In the genomic region with DNA sequence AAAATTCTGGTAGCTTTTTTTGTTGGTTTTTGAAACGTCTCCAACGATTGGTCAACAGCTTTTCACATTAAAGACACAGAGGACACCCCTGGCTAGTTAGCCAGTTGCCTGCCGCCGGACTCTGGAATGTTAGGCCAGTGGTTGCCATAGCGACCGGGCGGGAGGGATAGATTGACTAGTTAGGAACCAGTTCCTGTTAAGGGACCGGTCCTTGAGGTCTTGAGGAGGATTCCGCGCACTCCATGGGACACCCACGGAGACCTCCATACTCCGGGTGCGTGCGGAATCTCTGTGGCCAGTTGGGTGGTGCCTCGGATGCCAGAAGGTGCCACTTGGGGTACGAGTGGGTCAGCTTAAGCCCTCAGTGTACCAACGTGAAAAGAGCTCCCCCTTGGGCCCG, we compare ENCODE assay signal across 8 mouse cellular contexts. TPM values are rescaled to one million over a fixed set of nuclear protein-coding genes. Genes with fewer than 3 reads are reported as not detected.
DNase-seq lines count a peak whose midpoint lies in the region; ATAC-seq lines count a peak whose summit lies in the region.
"Had no signal": no experiment of that assay in that cellular context is flagged by ENCODE, and none has a peak within 500 bp of the region (broad histone marks: within the 10 kb centered on the region; RNA-seq: fewer than 3 reads in every experiment).

No protein-coding gene starts in this region.

- DNase-seq in Muller cell, postnatal 12 days (ENCODE audit: inconsistent ontology term): peak; percentile 86
- DNase-seq in adrenal gland, adult 8-10 months: peak; percentile 30
- DNase-seq in hindbrain, embryonic 14.5 days (ENCODE audit: low spot score): peak; percentile 48
- peak; percentile 67 for DNase-seq in liver
- no peak for DNase-seq in adipocyte (ENCODE audit: low spot score)

- no peak overlapping the region for H3K27ac ChIP-seq in forebrain, embryonic 12.5 days
- no peak overlapping the region for H3K27ac ChIP-seq in hindbrain, embryonic 14.5 days
- no peak overlapping the region for H3K27ac ChIP-seq in midbrain, embryonic 16.5 days (ENCODE audit: low read length)
- H3K27ac ChIP-seq: macrophage had no signal

- 10% methylated on average over 18 of the region's 18 CpGs for WGBS in forebrain, embryonic 12.5 days
- 11% methylated on average over 18 of the region's 18 CpGs for WGBS in hindbrain, embryonic 14.5 days
- WGBS in midbrain, embryonic 16.5 days: 10% methylated on average over 18 of the region's 18 CpGs

- no peak overlapping the region for H3K9ac ChIP-seq in forebrain, embryonic 12.5 days
- 0 out of 2 replicates have a peak overlapping the region, but pooled peaks have one; percentile 60 for H3K9ac ChIP-seq in hindbrain, embryonic 14.5 days
- H3K9ac ChIP-seq in midbrain, embryonic 16.5 days (ENCODE audit: low read depth, low read length): no peak overlapping the region

- H3K36me3 ChIP-seq in forebrain, embryonic 12.5 days (replicated peaks): no peaks in the 10 kb centered on the region
- H3K36me3 ChIP-seq in hindbrain, embryonic 14.5 days (replicated peaks; ENCODE audit: control insufficient read depth, insufficient read depth): no peaks in the 10 kb centered on the region
- 0 out of 2 replicates have a peak, but pooled peaks cover 1% of the 10 kb centered on the region for H3K36me3 ChIP-seq in midbrain, embryonic 16.5 days (ENCODE audit: control insufficient read depth, insufficient read depth, low read length)

- peaks cover 16% of the 10 kb centered on the region for H3K4me1 ChIP-seq in forebrain, embryonic 12.5 days
- H3K4me1 ChIP-seq in hindbrain, embryonic 14.5 days (replicated peaks; ENCODE audit: control insufficient read depth, insufficient read depth, low read length): peaks cover 16% of the 10 kb centered on the region
- peaks cover 16% of the 10 kb centered on the region for H3K4me1 ChIP-seq in midbrain, embryonic 16.5 days (ENCODE audit: control insufficient read depth, insufficient read depth, low read length)

- ATAC-seq in forebrain, embryonic 12.5 days (ENCODE audit: low FRiP score): no peak
- ATAC-seq in hindbrain, embryonic 14.5 days (ENCODE audit: low FRiP score): no peak
- ATAC-seq in midbrain, embryonic 16.5 days: no peak

- H3K27me3 ChIP-seq in forebrain, embryonic 12.5 days: peaks cover 23% of the 10 kb centered on the region
- peaks cover 5% of the 10 kb centered on the region; the same call in 1 of the 2 replicates for H3K27me3 ChIP-seq in hindbrain, embryonic 14.5 days (ENCODE audit: control insufficient read depth, insufficient read depth, low read length)
- H3K27me3 ChIP-seq in midbrain, embryonic 16.5 days (ENCODE audit: control insufficient read depth, insufficient read depth, low read depth, low read length): no peaks in the 10 kb centered on the region

- H3K4me2 ChIP-seq in forebrain, embryonic 12.5 days: peak overlapping the region; percentile 99
- H3K4me2 ChIP-seq in hindbrain, embryonic 14.5 days (replicated peaks): peak overlapping the region; percentile 67
- peak overlapping the region; percentile 71 for H3K4me2 ChIP-seq in midbrain, embryonic 16.5 days (ENCODE audit: low read length)

- no peak overlapping the region for H3K4me3 ChIP-seq in forebrain, embryonic 12.5 days (replicated peaks)
- peak overlapping the region; percentile 51; the same call in 1 of the 2 replicates for H3K4me3 ChIP-seq in hindbrain, embryonic 14.5 days (replicated peaks; ENCODE audit: low read length)
- peak overlapping the region; percentile 59 for H3K4me3 ChIP-seq in midbrain, embryonic 16.5 days (ENCODE audit: low read depth, low read length)

- no peaks in the 10 kb centered on the region for H3K9me3 ChIP-seq in forebrain, embryonic 12.5 days
- no peaks in the 10 kb centered on the region for H3K9me3 ChIP-seq in hindbrain, embryonic 14.5 days (ENCODE audit: control insufficient read depth, low read length)
- H3K9me3 ChIP-seq in midbrain, embryonic 16.5 days (replicated peaks; ENCODE audit: control insufficient read depth, low read length, poor library complexity, severe bottlenecking): no peaks in the 10 kb centered on the region

RNA-seq across cellular contexts. Expression of gene Nipal3, which starts 1.0 kb away (rescaled TPM):
- total RNA-seq in adrenal gland, adult 8-10 months (2022): 10 to 100 TPM; 22.1 to 31.0 (median 26.2) TPM
- 2.1 and 4.3 TPM in 2 replicates for polyA plus RNA-seq in forebrain, embryonic 12.5 days (2016; fragmentation: Nextera tagmentation; extraction: Ambion mirVana)
- 7.2 and 11.0 TPM in 2 replicates for polyA plus RNA-seq in hindbrain, embryonic 14.5 days (2014; fragmentation: Nextera tagmentation; extraction: Ambion mirVana)
- polyA plus RNA-seq in midbrain, embryonic 16.5 days (2015; fragmentation: Nextera tagmentation; extraction: Ambion mirVana): 10.8 and 11.2 TPM in 2 replicates

RNA-seq across cellular contexts. Expression of gene Stpg1, which starts 1.2 kb away (rescaled TPM):
- 1 to 10 TPM in 2 of 4 experiments, under 1 TPM in 2; 0.84 to 1.8 (median 1.1) TPM for total RNA-seq in adrenal gland, adult 8-10 months (2022)
- 0.19 and 0.36 TPM in 2 replicates for polyA plus RNA-seq in forebrain, embryonic 12.5 days (2016; fragmentation: Nextera tagmentation; extraction: Ambion mirVana)
- 0.20 and 0.29 TPM in 2 replicates for polyA plus RNA-seq in hindbrain, embryonic 14.5 days (2014; fragmentation: Nextera tagmentation; extraction: Ambion mirVana)
- polyA plus RNA-seq in midbrain, embryonic 16.5 days (2015; fragmentation: Nextera tagmentation; extraction: Ambion mirVana): 0.20 and 1.1 TPM in 2 replicates
